Mouse (Mus musculus) G1E (cell line): Measurements from ENCODE around the gene Gm5901.

ENCODE experiments used
- CTCF ChIP-seq: IDR thresholded peaks from 2 replicates; pipeline ENCODE4 v1.5.1; 2012; ENCODE audit warnings: low read depth, low read length, inconsistent platforms, mixed read lengths
- GATA1 ChIP-seq: IDR thresholded peaks from 2 replicates; pipeline ENCODE4 v1.6.1; 2012; ENCODE audit warnings: borderline replicate concordance, low read length, inconsistent platforms, mixed read lengths
- POLR2AphosphoS5 ChIP-seq: IDR thresholded peaks from 2 replicates; pipeline ENCODE4 v1.6.1; 2012; ENCODE audit warnings: low read depth, low read length, inconsistent platforms; ENCODE audit not compliant: insufficient replicate concordance

GRCm38 (mm10) chr7:105404268-105404667, 29.4 kb downstream of the Gm5901 start, which contains the start of gene Cnga4:
- TF ChIP-seq CTCF (no peak), GATA1 (no peak), POLR2AphosphoS5 (no peak)
